Mouse (Mus musculus): ENCODE measurements around the gene Hif3a.
A peak's percentile ranks its signal among the peaks of the same experiment; 100 is the strongest.

Gene Hif3a

DNA sequence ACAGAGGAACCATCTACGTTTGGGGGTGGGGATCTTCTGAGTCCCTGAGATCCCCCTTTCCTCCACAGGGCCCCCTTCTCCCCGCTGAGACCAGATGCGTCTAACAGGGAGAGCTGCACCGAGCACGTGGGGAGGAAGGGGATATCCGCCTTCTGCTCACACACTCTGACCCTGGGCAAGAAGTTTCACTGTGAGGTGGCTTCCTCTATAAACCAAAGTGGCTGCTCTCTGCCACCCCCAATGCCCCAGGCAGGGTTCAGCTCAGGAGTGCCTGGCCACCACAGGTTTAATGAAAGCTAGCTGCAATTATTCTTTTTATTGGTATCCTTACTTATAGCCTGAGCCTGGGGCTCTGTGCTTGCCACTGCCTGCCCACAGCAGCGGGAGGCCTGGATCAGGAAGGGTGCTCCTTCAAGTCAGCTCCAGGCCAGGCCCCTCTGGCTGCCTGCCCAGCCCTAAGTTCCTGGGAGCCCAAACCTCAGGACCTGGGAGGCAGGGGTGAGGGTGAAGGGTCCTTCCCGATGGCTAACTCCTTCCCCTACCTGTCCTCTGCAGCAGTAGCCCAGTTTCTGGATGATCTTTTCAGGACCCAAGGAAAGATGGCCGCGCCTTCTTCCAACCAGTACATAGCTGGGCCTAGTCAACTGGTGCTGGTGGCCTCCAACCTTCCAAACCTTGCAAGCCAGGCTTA, 37.3 kb downstream of the Hif3a start:
- no peak for DNase-seq (ENCODE audit: low read depth, low spot score)

DNA sequence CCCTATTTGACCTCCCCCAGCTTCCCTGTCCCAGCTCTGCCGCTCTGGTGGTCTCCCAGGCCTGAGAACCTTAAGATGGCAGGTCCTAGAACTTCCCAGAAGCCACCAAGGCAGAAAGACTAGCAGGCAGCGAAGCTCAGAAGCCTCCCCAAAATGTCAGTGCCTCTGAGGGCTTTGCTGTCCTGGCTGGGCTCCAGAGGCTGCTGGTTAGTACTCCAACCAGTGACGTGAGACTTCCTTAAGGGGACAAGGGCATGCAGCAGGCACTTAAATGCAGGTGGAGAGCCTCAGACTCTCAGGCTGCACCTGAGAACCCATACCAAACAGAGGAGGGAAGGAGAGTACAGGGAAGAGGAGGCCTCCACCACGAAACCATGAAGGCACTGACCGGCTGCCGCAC, 38.1 kb downstream of the Hif3a start:
- DNase-seq (ENCODE audit: low read depth, low spot score): no peak

DNA sequence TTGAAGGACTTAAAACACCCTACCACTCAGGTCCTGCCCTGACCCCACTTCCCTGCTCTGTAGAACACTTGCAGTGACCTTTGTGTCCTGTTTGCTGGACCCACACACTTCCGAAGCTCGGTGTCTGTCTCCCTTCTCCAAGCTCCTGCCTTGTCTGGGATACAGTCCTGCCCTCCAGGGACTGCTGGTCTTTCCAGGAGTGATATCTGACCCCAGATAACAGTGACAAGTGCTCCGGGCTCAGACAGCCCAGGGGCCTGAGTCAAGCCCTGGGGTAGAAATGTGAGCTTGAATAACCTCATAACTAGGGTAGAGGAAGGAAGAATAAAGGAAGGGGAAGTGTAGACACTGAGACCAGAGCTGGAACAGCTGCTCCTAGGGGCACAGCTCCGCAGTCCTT, 38.5 kb downstream of the Hif3a start:
- no peak for DNase-seq (ENCODE audit: low read depth, low spot score)

DNA sequence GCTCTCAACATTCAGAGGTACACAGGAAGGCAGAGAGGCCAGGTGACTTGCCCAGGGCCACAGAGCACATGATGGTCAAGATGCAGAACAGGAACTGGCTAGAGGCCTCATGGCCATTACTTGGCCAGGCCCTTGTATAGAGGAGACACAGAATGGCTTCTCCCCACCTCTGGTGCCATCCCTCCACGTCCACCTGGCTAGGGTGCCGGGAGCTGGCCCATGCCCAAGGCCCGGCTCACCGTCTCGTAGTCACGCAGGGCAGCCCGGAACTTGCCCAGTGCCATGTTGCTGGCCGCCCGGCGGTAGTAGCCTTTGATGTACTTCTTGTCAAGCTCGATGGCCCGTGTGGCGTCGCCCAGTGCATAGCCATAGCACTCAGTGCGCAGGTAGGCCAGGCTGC, 40.1 kb downstream of the Hif3a start:
- no peak for DNase-seq (ENCODE audit: low read depth, low spot score)

DNA sequence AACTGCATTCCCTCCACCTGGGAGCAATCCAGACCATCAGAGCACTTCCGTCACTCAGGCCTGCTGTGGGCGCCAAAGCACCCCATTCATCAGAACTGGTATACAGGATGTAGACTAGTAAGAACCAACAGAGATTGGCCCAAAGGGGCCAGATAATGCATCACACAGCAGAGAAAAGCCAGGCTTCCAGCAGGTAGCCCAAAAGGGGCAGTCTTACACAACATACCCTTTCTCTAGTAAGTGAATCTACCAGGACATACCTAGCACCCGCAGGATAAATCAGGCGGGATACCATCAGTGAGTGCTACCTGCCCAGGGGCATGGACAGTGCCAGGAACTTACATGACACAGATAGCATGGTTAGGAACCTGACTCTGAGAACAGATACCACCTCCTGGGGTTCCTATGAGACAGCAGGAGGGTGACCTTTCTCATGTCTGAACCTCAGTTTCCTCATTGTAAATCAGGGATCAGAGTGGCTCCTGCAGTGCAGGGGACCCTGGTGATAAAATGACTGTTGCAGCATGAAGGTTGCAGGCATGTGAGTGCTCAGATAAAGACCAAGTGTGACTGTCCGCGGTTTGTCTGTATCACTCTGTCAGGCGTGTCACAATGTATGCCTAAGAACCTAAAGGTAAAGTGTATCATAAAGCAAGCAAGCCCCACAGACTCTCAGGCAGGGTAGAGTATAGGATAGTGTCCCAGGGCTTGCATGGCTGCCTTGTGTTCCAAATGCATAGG, 42.6 kb downstream of the Hif3a start:
- DNase-seq (ENCODE audit: low read depth, low spot score): no peak

DNA sequence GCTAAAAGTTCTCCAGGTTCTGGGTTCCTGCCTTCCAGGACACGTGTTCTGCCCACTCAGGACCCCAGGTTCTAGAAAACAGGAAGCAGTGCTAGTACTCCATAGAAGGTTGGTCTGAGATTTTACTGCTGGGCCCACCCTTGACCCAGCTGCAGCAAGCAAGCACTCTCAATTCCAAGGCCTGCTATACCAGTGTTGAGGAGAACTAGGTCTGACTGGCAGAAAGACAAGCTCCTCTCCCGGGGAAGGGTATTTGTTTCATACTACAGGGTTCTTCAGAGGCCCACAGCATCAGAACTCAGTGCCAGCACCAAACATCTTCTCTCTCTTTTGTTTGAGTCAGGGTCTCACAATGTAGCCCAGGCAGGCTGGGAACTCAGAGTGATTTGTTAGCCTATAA, 44.3 kb downstream of the Hif3a start:
- DNase-seq (ENCODE audit: low read depth, low spot score): no peak

DNA sequence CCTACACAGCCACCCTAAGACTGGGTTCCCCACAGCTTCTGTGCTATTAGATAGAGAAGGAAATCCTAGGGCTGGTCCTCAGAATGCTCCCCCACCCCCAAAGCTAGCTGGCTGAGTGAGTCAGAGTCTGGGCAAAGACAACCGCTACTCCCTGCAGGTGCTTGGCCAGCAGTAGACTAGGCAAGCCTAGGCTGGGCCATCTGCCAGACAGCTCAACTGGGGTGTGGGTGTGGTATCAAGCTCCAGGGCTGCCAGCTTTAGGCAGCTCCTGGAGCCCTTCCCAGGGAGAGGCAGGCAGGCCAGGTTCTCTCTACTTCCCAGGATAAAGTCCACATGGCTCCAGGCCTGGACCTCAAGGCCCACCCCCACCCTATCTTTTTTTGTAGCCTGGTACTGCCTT, 45.2 kb downstream of the Hif3a start:
- DNase-seq (ENCODE audit: low read depth, low spot score): no peak

DNA sequence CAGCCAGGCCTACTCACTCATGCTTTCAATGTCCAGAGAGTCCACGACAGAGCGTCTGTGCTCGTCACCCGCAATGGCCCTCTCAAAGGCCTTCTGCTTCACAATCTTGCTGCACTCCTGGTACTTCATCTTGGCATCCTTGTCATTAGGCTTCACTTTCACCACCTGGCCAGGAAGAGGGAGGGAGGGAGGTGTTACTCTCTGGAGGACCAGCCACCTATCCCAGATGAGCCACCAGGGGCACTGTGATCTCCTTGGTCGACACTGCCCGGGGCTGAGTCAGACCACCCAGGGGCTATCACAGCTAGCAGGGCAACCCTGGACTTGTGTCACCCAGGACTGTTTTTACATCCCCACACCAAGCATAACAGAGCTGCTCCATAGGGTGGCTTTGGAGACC, 46.8 kb downstream of the Hif3a start:
- no peak for DNase-seq (ENCODE audit: low read depth, low spot score)

DNA sequence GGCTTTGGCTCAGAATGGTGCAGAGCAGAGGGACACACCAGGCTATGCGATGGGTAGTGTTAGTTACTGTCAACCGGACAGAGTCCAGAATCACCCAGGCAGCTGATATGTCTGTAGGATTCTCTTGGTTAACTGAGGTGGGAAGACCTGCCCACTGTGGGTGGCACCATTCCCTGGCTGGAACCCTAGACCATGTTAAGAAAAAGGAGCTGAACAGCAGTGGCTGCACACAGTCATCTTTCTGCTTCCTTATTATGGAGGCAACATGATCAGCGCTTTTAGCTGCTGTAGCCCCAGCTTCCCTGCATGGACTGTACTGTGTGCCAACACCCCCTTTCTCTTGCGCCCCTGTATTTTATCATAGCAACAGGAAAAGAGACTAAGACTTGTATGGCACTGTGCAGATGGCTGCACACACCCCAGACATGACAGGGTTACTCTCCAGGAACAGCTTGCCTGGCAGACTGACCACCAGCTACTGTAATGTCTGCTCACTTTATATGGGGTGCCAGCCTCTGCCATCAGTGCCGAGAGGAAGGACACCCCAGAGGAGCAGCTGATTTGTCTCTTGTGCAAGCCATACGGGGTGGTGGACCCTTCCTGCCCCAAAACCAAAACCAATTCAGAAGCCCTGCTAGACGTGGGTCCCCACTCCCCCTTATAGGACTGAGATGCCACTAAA, 50.2 kb downstream of the Hif3a start:
- no peak for DNase-seq (ENCODE audit: low read depth, low spot score)

DNA sequence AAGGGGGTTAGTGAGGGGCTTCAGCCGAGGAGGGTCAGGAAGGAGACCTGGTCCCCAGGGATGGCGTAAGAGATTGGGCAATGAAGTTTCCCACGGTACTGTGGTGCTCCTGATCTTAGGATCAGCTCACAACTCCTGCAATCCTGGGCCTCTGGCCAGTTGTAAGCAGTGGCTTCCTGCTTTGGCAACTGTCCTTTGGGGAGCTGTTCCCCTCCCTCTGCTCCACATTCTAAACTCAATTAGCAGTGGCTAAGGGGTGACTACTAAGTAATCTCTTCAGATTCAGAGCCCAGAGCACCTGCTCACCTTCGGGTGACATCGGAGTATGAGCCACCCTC, 52.2 kb downstream of the Hif3a start:
- DNase-seq (ENCODE audit: low read depth, low spot score): no peak

DNA sequence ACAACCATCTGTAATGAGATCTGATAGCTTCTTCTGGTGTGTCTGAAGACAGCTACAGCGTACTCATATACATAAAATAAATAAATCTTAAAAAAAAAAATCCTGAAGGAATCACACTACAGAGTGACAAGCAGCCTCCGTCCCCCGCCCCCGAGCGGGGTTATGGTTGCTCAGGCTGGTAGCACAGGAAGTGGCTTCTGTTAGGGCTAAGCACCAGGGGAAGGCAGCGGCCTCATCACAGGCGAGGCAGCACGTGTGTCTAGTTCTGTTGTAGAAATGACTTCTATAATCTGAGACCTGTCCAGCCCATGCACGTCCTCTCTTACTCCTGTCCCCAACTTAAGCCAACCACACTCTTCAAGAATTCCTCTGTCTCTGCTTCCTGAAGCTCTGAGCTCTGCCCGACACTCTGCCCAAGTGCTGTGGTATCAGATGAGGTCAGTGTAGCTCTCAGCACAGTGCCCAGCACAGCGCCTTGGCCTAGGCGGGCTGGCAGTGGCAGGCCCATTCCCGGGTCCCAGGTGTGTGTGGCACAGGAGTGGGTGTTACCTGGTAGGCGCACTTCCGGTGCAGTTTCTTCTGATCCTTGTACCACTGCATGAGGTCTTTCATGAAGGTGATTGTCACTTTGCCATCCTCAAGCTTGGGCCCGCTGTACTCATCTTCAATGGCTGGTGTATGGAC, 52.8 kb downstream of the Hif3a start:
- DNase-seq (ENCODE audit: low read depth, low spot score): no peak

DNA sequence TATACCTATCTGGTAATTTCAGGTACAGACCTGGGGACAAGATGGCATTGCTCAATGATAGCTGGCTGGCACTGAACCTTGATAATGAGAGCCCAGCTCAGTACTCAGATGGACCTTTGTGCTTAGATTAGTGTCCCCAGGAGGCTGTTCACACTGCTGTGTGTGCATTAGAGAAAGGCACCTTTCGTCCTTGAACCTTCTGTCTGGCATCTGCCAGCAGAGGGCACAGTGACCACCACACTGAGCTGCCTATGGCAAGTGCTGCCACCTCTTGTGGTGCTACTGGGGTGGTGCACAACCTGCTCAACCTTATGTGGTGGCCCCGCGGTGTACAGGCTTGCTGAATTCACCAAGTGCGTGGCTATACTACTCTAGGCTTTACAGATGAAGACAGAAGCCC, 54.9 kb downstream of the Hif3a start:
- no peak for DNase-seq (ENCODE audit: low read depth, low spot score)

DNA sequence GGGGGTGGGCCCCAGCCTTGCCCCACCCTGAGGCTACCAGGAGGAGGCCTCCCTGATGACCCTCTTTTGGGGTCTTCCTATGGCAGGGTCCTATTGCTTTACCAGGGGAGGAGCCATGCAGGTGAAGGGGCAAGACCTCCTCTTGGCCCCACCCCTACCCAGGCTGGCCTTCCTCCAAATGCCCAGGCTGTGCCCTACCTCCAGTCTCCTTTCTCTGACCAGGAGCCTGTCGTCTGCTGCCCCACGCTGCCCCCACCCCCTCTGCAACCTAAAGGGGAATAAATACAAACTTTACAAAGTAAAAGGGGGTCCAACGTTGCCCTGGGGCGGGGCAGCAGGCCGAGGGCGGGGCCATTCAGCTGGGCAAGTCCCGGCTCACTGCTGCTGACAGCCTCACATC, 57.5 kb downstream of the Hif3a start:
- DNase-seq (ENCODE audit: low read depth, low spot score): no peak

DNA sequence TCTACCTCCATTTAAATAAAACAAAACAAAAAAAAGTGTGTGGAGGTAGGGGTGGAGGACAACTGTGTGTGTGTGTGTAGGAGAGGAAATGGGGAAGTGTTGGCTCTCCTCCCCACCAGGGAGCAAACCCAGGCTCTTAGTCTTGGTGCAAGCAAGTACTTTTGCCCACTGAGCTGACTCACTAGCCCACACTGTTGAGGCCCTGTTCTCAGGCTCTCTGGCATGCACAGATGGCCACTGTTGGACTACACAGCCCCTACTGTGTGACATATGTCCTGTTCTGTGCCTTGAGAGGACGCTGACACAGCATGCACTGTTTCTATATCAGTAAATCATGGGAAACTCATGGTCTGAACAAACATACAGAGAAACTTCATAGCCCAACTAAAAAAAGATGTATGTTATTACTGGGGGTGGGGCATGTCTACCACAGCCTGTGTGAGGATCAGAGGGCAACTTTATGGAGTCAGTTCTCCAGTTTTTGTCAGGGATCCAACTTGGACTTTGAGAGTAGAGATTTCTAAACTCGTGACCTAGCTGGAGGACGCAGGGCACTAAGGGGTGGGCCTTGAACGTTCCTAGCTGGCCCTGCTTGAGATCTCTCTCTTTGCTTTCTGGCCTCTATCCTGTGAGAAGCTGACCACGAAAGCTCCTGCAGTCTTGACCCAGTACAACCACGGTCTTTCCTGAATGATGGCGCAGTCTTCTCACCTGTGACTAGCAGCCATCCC, 58.8 kb downstream of the Hif3a start:
- no peak for DNase-seq (ENCODE audit: low read depth, low spot score)

DNA sequence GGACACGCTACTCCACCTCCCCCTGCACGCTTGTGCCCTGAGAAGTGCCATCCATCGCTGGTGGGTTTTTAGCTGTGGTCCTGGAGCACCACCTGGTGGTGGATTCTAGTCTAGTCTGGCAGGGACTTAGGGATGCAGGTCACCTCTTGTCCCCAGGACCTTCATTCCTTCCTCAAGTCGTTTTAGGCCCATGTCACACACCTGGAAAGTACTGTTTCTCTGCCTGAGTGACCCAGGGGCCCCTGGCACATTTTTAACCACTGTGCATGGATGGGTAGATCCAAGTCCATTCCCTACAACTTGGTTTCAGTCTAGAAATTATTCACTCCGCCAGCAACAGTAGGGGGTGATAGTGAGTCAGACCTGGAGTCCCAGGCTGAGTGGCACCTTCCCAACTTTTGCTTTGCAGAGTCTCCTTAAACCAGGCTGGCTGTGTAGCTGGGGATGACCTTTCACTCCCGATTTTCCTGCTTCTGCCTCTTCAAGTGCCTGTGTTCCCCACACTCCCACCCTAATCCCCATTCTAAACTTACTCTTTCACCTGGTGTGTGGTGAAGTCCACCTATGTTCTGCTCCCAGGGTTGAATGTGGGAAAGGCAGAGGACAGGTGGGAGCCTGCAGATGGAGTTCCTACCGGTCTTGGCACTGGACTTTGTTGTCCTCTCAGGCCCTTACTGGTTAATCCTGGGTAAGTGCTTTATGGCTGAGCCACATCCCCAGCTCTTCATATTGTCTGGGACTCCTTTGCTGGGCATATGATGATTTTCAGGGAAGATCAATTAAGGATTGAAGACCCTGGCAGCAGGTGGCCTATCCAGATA, 59.6 kb downstream of the Hif3a start:
- peak; percentile 77 for DNase-seq (ENCODE audit: low read depth, low spot score)

DNA sequence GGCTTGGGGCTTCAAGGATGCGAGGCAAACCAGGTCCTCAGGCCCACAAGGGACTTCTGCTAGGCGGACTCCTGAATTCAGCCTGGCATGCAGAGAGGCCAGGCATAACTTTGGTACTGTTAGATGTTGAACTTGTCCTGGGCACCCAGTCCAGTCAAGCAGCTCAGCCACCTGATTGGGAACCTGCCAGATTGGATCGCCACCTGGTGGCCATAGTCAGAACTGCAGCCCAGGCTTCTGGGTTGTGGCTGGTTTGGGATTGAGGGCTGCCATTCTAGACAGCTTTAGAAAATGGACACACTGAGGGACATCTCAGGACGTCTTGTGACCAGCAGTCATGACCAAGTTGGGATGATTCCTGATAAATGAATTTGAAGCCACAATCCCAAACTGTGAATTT, 62.6 kb downstream of the Hif3a start:
- DNase-seq (ENCODE audit: low read depth, low spot score): peak; percentile 69

DNA sequence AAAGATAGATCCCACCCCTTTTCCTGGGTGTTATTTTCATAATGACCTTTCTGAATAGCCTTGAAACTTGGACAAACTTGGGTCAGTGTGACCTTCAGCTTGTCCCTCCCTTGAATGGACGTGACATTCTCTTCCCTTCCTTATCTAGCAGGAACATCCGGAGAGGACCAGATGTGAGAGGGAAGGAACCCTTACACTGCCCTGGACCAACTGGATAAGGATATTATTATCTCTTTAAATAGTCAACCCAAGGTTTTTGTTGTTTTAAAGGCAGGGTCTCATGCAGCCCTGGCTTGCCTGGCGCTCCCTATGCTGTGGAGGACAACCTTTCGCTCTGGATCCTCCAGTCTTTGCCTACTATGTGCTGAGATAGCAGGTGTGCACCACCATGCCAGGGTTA, 63.0 kb downstream of the Hif3a start:
- no peak for DNase-seq (ENCODE audit: low read depth, low spot score)

DNA sequence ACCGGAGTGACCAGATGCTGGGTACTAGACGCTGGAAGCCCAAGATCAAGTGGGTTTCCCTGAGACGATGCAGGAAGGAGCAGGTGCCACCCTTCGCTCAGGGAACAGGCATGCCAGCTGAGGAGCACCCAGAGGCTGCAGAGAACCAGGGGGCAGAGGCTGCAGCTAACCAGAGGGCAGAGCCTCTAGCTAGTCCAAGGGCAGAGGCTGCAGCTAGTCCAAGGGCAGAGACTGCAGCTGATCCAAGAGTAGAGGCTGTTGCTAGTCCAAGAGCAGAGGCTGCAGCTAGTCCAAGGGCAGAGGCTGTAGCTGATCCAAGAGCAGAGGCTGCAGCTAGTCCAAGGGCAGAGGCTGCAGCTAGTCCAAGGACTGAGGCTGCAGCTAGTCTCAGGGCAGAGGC, 66.9 kb downstream of the Hif3a start:
- DNase-seq (ENCODE audit: low read depth, low spot score): no peak

DNA sequence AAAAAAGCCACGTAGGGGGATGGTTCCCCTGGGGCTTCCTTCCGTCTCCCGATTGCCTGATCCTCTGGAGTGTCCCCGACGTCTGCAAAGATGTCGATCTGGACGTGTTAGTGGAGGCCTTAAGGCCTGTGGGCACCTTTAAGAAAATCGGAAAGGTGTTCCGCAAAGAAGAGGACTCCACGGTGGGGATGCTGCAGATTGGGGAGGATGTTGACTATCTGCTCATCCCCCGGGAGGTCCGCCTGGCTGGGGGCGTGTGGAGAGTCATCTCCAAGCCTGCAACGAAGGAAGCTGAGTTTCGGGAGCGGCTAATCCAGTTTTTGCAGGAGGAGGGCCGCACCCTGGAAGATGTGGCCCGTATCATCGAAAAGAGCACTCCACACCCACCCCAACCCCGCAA, 67.8 kb downstream of the Hif3a start:
- no peak for DNase-seq (ENCODE audit: low read depth, low spot score)

DNA sequence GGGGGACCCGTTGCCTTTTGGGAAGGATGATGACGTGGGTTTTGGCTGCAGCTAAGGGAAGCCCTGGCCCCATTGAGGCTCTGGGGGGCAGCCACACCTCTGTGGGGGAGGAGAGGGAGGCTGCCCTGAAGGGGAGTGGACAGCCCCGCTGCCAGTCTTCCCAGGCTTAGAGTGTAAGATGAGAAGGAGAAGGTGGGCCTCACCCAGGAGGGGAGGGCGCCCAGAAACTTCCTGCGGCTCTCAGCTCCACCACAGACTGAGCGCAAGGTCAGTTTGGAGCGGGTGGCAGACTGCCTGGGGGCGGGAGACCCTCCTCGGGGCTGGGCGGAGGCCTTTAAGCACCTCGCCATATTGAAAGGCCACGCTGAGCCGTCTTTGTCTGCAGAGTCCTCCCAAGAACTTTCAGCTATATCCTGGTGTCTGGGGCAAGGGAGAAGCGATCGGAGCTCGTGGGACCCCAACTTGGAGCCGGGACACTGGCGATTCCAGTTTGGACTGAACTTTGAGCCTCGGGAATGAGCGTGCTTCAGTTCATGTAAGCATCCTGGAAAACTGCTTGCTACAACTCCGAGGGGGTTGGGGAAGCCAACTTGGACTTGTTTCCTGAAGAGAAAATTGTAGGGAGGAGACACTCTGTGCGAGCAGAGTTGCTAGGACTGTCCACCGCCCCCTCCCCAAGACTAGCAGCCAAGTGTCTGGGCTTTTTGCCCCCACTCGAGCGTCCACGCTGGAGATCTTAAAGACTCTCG, 68.4 kb downstream of the Hif3a start:
- DNase-seq (ENCODE audit: low read depth, low spot score): peak; percentile 84

Data from ES-CJ7 (cell line).